Mouse (Mus musculus): ENCODE measurements around the gene Kif4. TPM values are rescaled to one million over a fixed set of nuclear protein-coding genes. Genes with fewer than 3 reads are reported as not detected.

Kif4 gene
- polyA plus RNA-seq, 1 experiment from 2014 or later: 5.6 TPM

Other genes with a start within 250 kb of the Kif4 start
- gene Otud6a, start 196.7 kb upstream of the Kif4 start, polyA plus RNA-seq (2015; fragmentation: Nextera tagmentation; extraction: Ambion mirVana): not detected in 2 replicates
- 0.08 and 0.16 TPM in 2 replicates for gene Awat2, start 183.0 kb upstream of the Kif4 start, polyA plus RNA-seq (2015; fragmentation: Nextera tagmentation; extraction: Ambion mirVana)
- 22.7 and 26.8 TPM in 2 replicates for gene Igbp1, start 131.4 kb upstream of the Kif4 start, polyA plus RNA-seq (2015; fragmentation: Nextera tagmentation; extraction: Ambion mirVana)
- gene Dgat2l6, start 100.9 kb upstream of the Kif4 start, polyA plus RNA-seq (2015; fragmentation: Nextera tagmentation; extraction: Ambion mirVana): not detected in 2 replicates
- not detected in 2 replicates for gene Awat1, start 53.5 kb upstream of the Kif4 start, polyA plus RNA-seq (2015; fragmentation: Nextera tagmentation; extraction: Ambion mirVana)
- gene P2ry4, start 30.9 kb upstream of the Kif4 start, polyA plus RNA-seq (2015; fragmentation: Nextera tagmentation; extraction: Ambion mirVana): not detected in 2 replicates
- gene Arr3, start 20.2 kb upstream of the Kif4 start, polyA plus RNA-seq (2015; fragmentation: Nextera tagmentation; extraction: Ambion mirVana): 0.21 TPM in 1 of 2 replicates, not detected in the other
- gene Pdzd11, start 831 bp downstream of the Kif4 start, polyA plus RNA-seq (2015; fragmentation: Nextera tagmentation; extraction: Ambion mirVana): 97.5 and 101 TPM in 2 replicates
- 34.4 and 40.3 TPM in 2 replicates for gene Gdpd2, start 104.1 kb downstream of the Kif4 start, polyA plus RNA-seq (2015; fragmentation: Nextera tagmentation; extraction: Ambion mirVana)
- 4.4 and 4.9 TPM in 2 replicates for gene Dlg3, start 142.0 kb downstream of the Kif4 start, polyA plus RNA-seq (2015; fragmentation: Nextera tagmentation; extraction: Ambion mirVana)